Mouse (Mus musculus): ENCODE data around the gene Pla2g2c.

Pla2g2c gene

GRCm38 (mm10) chr4:138724354-138725126 lies at the start of gene Pla2g2c:
Pla2g2c (plus strand) TSS chr4:138724792.
- no peak for DNase-seq

- DNase-seq: no peak
Measured at GRCm38 (mm10) chr4:138676480-138676879, 48.1 kb upstream of the Pla2g2c start.

- peak; percentile 50 for DNase-seq
Measured at GRCm38 (mm10) chr4:138677579-138677978, 47.0 kb upstream of the Pla2g2c start.

GRCm38 (mm10) chr4:138680124-138680523 lies 44.5 kb upstream of the Pla2g2c start:
- no peak for DNase-seq

DNA sequence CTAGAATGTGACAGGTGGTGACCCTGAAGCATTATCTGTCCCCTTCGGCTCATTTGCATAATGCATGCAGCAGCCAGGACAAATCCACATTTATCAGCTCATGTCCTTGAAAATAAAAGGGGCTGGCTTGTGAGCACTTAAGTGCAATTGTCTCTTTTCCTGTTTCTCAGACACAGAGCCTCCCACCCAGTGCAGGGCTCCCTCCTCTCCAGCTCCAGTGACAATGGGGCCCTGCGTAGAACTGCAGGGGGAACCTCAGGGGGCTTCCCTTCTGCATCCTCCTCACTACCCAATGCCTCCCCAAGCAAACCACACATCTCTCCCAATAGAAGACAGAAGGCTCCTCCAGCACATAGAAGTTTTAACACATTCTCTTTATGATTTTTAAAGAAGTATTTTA lies 41.8 kb upstream of the Pla2g2c start:
- DNase-seq: no peak

- no peak for DNase-seq
Measured at GRCm38 (mm10) chr4:138685813-138686212, 38.8 kb upstream of the Pla2g2c start.

DNA sequence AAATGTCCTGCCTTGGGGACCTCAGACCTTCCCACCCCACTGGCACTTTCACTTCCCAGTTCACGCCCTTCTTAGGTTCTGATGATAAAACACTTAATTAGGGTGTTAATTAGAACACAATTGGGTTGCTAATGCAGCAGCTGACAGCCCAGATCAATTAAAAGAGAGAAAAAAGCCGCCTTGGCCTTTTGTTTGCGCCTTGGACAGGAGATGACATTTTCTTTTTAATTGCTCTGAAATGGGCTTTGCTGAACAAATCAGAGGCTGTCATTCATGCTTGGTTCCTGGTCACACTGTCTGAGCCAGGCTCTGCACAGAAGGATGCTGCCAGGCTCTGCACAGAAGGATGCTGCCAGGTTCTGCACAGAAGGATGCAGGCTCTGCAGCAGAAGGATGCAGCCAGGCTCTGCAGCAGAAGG lies 35.5 kb upstream of the Pla2g2c start:
- DNase-seq: no peak

DNA sequence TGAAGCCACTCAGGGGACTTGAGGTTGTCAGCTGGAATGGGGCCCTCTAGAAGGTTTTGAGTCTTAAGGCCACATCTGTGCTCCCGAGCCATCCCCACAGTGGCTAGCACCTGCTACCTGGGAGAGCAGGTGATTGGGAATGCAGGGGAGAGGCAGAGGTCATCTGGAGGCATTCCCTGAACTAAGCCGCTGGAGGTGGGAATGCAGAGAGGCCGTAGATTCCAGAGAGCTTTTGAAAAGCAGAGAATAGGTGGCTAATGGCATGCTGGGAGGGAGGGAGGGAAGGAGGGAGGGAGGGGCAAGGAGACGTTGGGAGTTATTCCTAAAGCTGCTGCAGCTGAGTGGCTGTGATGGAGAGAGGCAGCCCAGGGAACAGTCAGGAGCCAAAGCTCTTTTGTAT lies 34.0 kb upstream of the Pla2g2c start:
- no peak for DNase-seq

GRCm38 (mm10) chr4:138691443-138692181 lies 33.0 kb upstream of the Pla2g2c start:
- no peak for DNase-seq

DNA sequence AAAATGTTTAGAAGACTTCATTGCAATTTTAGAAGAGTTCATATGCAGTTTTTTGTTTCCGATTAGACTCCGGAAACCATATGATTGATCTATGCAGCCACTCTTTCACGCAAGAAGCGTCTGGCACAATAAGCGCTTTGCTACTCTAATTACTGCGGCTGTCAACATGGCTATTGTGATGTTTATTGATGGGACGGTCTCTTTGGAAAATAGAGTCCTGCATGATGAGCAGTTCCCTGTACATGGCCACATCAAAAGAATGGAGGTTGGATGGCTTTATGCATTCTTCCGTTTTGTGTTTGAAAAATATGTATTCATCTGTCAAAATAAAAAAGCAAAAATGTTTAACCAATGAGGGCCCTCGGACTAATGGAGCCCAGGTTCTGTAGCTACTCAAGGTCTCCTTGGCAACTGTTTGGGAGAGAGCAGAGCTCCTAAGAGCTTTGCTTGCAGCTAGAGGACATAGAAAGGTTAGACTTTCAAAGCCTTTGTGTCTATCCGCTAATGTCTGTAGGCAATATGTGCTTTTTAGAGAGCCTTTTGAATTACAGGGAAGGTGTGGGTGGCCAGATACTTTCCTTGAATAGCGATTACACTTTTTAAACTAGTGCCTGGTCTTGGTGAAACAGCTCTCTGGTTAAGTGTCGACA lies 31.4 kb upstream of the Pla2g2c start:
- no peak for DNase-seq

DNA sequence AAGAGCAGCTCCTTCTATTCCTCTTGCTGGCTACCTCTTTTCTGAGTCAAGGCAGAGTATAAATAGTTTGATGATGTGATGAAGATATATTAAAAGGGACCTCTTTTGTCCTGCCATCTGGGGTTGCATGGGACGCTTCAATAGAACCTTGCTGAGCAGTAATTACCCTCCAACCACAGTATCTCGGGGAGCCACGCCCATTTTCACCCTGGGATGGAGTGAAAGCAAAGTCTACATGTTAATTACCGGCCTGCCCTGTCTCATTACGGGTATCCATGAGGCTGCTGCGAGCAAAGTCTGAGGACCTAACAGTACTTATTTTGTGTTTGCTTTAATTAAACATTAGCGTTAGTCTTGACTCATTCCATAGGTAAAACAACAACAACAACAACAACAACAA lies 27.9 kb upstream of the Pla2g2c start:
- no peak for DNase-seq

GRCm38 (mm10) chr4:138697166-138697860 lies 27.3 kb upstream of the Pla2g2c start:
- DNase-seq: no peak

DNA sequence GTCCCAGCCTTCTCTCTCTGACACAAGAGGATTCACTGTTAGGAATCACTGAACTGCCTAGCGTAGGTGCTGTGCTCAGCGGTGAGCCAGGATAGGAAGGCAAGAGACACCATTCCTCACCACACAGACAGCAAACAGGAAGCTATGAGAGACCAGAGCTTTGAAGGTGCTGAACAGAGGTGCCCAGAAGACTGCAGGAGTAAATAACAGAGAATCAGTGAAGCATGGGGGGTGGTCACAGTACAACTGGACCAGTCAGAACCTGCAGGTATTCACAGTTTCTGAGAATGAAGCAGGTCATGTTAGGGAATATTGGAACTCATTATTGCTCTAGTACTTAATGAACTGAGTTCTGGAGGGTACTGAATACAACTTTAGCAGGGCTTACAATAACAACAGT lies 26.3 kb upstream of the Pla2g2c start:
- DNase-seq: no peak

- DNase-seq: peak; percentile 52
Measured at GRCm38 (mm10) chr4:138700184-138700982, 24.2 kb upstream of the Pla2g2c start.

GRCm38 (mm10) chr4:138701111-138701510 lies 23.5 kb upstream of the Pla2g2c start:
- DNase-seq: no peak

GRCm38 (mm10) chr4:138702031-138702430 lies 22.6 kb upstream of the Pla2g2c start:
- DNase-seq: no peak

DNA sequence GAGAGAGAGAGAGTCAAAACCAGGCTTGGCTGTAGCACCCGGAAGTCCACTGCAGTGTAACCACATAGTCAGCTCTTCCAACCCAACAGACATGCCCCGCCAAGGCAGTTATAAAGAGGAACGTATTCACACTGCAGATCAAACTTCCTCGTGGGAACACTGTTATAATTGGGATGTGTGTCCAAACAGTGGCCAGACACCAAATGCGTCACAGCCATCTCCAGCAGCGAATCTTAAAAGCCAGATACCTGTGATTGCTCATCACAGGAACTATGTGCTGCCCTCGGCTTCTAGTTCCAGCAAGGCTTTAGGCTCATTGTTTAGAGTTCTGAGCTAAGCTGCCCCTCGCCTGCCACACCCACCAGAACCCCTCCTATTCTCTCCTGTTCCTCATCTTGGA lies 22.1 kb upstream of the Pla2g2c start:
- no peak for DNase-seq

DNA sequence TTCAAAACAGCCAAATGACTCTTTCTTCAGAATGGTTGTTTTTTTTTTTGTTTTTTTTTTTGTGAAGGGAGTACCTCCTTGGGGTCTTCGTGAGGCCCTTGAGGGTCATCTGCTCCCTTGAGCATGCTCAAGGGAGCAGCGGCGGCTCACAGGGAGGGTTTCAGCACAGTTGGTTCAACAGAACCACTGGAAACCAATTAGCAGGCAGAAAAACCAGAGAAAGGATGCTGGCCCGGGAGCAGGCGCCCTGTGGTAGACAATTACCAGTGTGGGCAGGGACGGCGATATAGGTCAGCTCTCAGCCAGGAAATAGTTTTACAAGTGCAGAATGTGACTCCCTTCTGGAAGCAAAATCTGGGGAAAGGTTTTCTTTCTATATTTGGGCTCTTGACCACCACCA lies 21.0 kb upstream of the Pla2g2c start:
- DNase-seq: no peak

GRCm38 (mm10) chr4:138704169-138704568 lies 20.4 kb upstream of the Pla2g2c start:
- no peak for DNase-seq

- no peak for DNase-seq
Measured at GRCm38 (mm10) chr4:138706620-138707019, 18.0 kb upstream of the Pla2g2c start.

DNA sequence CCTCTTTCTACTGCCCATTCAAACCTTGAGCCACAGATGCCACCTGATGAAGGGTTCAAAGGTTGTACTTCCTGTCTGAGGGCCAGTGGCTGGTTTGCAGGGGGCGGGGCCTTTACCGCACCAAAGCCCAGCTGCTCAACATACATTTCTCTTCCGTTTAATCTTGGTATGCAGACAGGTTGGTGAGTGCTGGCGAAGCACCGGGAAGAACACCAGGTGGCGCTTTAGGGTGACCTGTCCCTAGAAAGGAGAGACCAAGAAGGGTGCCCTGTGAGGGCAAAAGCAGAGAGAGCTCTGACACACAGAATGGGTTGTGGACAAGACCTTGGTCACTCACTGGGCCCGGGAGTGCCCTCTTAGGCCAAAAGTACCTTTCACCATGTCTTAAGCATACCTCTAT lies 16.0 kb upstream of the Pla2g2c start:
- DNase-seq: peak; percentile 77

DNA sequence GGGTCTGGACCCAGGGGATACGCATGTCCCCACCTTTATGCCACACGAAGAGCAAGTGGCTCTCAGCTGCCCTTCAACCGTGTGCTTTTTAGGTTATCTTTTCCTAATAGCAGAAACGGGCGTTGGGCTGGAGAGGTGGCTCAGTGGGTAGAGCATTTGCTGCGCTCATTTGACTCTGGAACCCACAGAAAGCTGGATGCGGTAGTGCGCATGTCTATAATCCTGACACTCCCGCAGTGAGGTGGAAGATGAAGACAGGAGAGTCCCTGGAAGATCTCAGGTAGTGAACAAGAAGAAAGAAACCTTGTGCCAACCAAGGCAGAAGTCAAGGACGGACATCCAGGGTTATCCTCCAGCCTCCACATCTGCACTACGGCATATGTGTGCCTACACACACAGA lies 15.3 kb upstream of the Pla2g2c start:
- no peak for DNase-seq
